Mouse (Mus musculus) liver, adult 2 months (tissue): ENCODE data around the gene Metrnl. TPM values are rescaled to one million over a fixed set of nuclear protein-coding genes. Genes with fewer than 3 reads are reported as not detected.

ENCODE experiments used
- DNase-seq: peaks from one replicate; pipeline ENCODE4 v3.0.0-alpha.2; 2011; ENCODE audit warnings: low read depth, low spot score; ENCODE audit errors: extremely low read depth
- H3K27ac ChIP-seq: fragments of 200-500 bp; replicated peaks from 2 replicates; pipeline ENCODE4 v1.5.1; 2012; ENCODE audit warnings: low read depth, mild to moderate bottlenecking, control low read depth, inconsistent platforms, low read length; ENCODE audit not compliant: insufficient read depth
- H3K27me3 ChIP-seq: fragments of 200-500 bp; 2 replicates; pipeline ENCODE4 v1.6.1; 2012; ENCODE audit warnings: mild to moderate bottlenecking, moderate library complexity, low read length, inconsistent platforms; ENCODE audit not compliant: control insufficient read depth, insufficient read depth
- H3K36me3 ChIP-seq: fragments of 200-500 bp; 2 replicates; pipeline ENCODE4 v1.6.1; 2012; ENCODE audit warnings: low read length, inconsistent platforms; ENCODE audit not compliant: control insufficient read depth, insufficient read depth
- H3K4me1 ChIP-seq: fragments of 200-500 bp; 2 replicates; pipeline ENCODE4 v1.6.1; 2011; ENCODE audit warnings: low read length; ENCODE audit not compliant: control insufficient read depth, insufficient read depth
- H3K4me3 ChIP-seq: fragments of 200-500 bp; 2 replicates; pipeline ENCODE4 v1.5.1; 2011; ENCODE audit warnings: low read depth, mild to moderate bottlenecking, control low read depth, low read length, moderate library complexity; ENCODE audit not compliant: insufficient read depth
- H3K79me2 ChIP-seq: fragments of 200-500 bp; 2 replicates; pipeline ENCODE4 v1.6.1; 2012; ENCODE audit warnings: inconsistent platforms, mild to moderate bottlenecking, low read length, moderate library complexity; ENCODE audit not compliant: control insufficient read depth, insufficient read depth
- H3K9ac ChIP-seq: fragments of 200-500 bp; 2 replicates; pipeline ENCODE4 v1.6.1; 2012; ENCODE audit warnings: low read depth, mild to moderate bottlenecking, control low read depth, inconsistent platforms, low read length
- CTCF ChIP-seq: fragments of 200-500 bp; IDR thresholded peaks from 2 replicates; pipeline ENCODE4 v1.5.1; 2011; ENCODE audit warnings: low read depth, low read length, control low read depth
- POLR2A ChIP-seq: fragments of 200-500 bp; IDR thresholded peaks from 2 replicates; pipeline ENCODE4 v1.6.1; 2011; ENCODE audit warnings: low read length, control low read depth; ENCODE audit not compliant: insufficient read depth; ENCODE audit errors: extremely low read depth
- WGBS: fragments of 180-500 bp; shearing (Covaris S2); methylation state at CpG from one replicate; pipeline ENCODE4 v1.1.7; 2018; 5-methylcytosine and 5-hydroxymethylcytosine counted together
- polyA plus RNA-seq: library from polyadenylated mRNA; depleted of rRNA; stranded (reverse); fragments of >200 nt; gene quantifications from 2 replicates; pipeline ENCODE4 v1.2.3, GENCODE M21; 2012; rRNA removed
- total RNA-seq: library from RNA; depleted of rRNA; stranded (reverse); fragments of >200 nt; gene quantifications from 2 replicates; pipeline ENCODE4 v1.2.3, GENCODE M21; 2014; rRNA removed

Metrnl gene
- total and polyA plus RNA-seq, 2 experiments: 4.3 to 5.5 TPM

GRCm38 (mm10) chr11:121743113-121743512, 41.8 kb downstream of the Metrnl start:
- H3K4me1 ChIP-seq: no peaks in the 10 kb centered on the region; the same call in 1 of the 2 replicates
- 0 out of 2 replicates have a peak overlapping the region, but pooled peaks have one; percentile 26 for H3K27ac ChIP-seq
- H3K36me3 ChIP-seq: no peaks in the 10 kb centered on the region
- no peaks in the 10 kb centered on the region for H3K79me2 ChIP-seq
- peak; percentile 19 for DNase-seq
- H3K9ac ChIP-seq: no peak overlapping the region
- H3K4me3 ChIP-seq: no peak overlapping the region
- TF ChIP-seq CTCF (no peak), POLR2A (no peak)
- 63% methylated on average over 1 of the region's 1 CpGs for WGBS
- no peaks in the 10 kb centered on the region for H3K27me3 ChIP-seq

GRCm38 (mm10) chr11:121743915-121744628, 42.7 kb downstream of the Metrnl start:
- TF ChIP-seq CTCF (no peak), POLR2A (no peak)
- DNase-seq: peak; percentile 9
- peak overlapping the region; percentile 27; the same call in 1 of the 2 replicates for H3K27ac ChIP-seq

GRCm38 (mm10) chr11:121746941-121747494, 45.7 kb downstream of the Metrnl start:
- WGBS: 72% methylated on average over 12 of the region's 12 CpGs
- no peaks in the 10 kb centered on the region for H3K36me3 ChIP-seq
- no peak overlapping the region for H3K4me3 ChIP-seq
- DNase-seq: peak; percentile 9
- H3K4me1 ChIP-seq: no peaks in the 10 kb centered on the region; the same call in 1 of the 2 replicates
- H3K79me2 ChIP-seq: no peaks in the 10 kb centered on the region
- TF ChIP-seq CTCF (no peak), POLR2A (no peak)
- no peaks in the 10 kb centered on the region for H3K27me3 ChIP-seq
- H3K27ac ChIP-seq: no peak overlapping the region
- no peak overlapping the region for H3K9ac ChIP-seq

More at GRCm38 (mm10) chr11:121743915-121744628, 42.7 kb downstream of the Metrnl start:
- Histone ChIP-seq H3K4me3 (no peak overlapping the region), H3K27me3 (no peaks in the 10 kb centered on the region), H3K9ac (no peak overlapping the region), H3K79me2 (no peaks in the 10 kb centered on the region), H3K36me3 (no peaks in the 10 kb centered on the region), H3K4me1 (no peaks in the 10 kb centered on the region; the same call in 1 of the 2 replicates)

GRCm38 (mm10) chr11:121748003-121748684, 46.8 kb downstream of the Metrnl start:
- no peak for TF ChIP-seq POLR2A
- TF ChIP-seq CTCF: no peak
- 83% methylated on average over 5 of the region's 5 CpGs for WGBS
- Histone ChIP-seq H3K27me3 (no peaks in the 10 kb centered on the region), H3K36me3 (no peaks in the 10 kb centered on the region), H3K27ac (no peak overlapping the region), H3K79me2 (no peaks in the 10 kb centered on the region), H3K4me3 (no peak overlapping the region), H3K4me1 (no peaks in the 10 kb centered on the region; the same call in 1 of the 2 replicates), H3K9ac (no peak overlapping the region)
- peak; percentile 20 for DNase-seq

Other genes with a start within 250 kb of the Metrnl start
- 23.5 and 27.6 TPM in 2 replicates for gene Tbcd, start 249.6 kb upstream of the Metrnl start, total RNA-seq
- gene Tbcd, start 249.6 kb upstream of the Metrnl start, polyA plus RNA-seq: 31.8 and 33.4 TPM in 2 replicates
- gene Zfp750, start 182.2 kb upstream of the Metrnl start, total RNA-seq: 1.0 and 2.8 TPM in 2 replicates
- gene Zfp750, start 182.2 kb upstream of the Metrnl start, polyA plus RNA-seq: 2.7 and 3.5 TPM in 2 replicates
- 2.2 and 2.7 TPM in 2 replicates for gene B3gntl1, start 28.4 kb upstream of the Metrnl start, total RNA-seq
- 1.9 and 2.4 TPM in 2 replicates for gene B3gntl1, start 28.4 kb upstream of the Metrnl start, polyA plus RNA-seq
- gene Ptchd3, start 128.7 kb downstream of the Metrnl start, total RNA-seq: not detected in 2 replicates
- not detected in 2 replicates for gene Ptchd3, start 128.7 kb downstream of the Metrnl start, polyA plus RNA-seq